Mouse (Mus musculus): ENCODE measurements around the gene Sptb.

The Sptb gene

DNA sequence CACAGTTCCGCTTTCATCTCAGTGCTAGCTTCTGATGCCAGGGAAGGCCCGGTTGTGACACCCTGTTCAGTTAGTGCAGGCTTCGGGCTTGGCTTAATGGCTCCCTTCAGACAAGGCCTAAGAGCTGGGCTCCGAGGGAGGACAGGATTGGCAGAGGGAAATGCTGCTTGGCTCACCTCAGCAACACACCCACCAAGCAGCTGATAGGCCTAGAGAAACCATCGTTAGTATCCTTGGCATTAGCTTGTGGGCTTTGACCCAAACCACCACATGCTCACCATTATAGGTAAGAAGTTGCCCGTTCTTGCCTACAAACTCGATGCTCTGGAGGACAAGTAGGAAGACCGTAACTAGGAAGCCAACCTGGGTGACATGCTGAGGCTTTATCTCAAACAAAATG, 38.3 kb downstream of the Sptb start:
- DNase-seq: no peak

DNA sequence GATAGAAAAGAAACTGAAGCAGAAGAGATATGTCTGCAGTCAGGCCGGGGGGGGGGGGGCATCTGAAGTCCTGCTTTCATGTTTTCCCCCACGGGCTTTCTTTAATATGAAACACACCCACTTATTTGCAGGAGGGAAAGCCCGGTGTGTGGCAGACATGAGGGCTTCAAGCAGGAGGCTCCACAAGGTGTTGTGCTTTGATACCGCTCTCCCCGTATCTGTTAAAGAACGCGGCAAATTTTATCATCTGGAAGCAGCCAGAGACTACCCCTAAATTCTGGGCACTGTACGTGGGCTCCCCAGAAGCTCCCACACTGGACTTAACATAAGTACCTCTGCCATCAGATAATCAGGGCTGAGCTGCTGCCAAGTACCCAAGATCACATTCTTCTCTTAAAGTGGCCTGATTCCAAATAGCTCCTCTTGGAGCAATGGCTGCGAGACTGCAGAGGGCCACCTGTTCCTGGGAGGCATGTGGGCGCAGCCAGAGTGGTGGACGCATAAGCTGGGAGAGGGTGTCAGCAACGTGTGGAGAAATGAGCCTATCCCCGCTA, 39.7 kb downstream of the Sptb start:
- no peak for DNase-seq

DNA sequence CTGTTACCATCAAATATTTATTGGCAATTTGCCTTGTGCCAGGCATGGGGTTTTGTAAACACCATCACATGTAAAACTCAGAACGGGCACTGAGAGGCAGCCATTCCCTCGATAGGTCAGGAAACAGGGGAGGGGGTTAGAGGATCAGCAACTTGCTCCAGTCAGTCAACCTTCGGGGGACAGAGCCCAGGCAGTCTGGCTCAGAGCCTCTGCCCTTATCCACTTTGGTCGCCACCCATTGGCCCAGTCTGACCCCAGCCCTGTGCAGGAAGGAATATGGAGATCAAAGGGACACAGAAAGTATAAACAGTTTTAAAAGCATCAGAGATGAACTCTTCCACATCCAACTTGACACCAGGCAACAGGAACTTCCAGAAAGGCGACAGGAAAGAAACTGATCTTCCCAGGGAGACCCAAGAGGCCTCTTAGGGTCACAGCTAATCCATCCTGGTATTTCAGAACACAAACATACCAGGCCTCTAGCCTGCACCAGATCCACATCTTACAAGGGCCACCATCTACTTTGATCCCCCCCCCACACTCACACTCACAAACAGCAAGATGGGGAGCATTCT, 40.3 kb downstream of the Sptb start:
- no peak for DNase-seq

DNA sequence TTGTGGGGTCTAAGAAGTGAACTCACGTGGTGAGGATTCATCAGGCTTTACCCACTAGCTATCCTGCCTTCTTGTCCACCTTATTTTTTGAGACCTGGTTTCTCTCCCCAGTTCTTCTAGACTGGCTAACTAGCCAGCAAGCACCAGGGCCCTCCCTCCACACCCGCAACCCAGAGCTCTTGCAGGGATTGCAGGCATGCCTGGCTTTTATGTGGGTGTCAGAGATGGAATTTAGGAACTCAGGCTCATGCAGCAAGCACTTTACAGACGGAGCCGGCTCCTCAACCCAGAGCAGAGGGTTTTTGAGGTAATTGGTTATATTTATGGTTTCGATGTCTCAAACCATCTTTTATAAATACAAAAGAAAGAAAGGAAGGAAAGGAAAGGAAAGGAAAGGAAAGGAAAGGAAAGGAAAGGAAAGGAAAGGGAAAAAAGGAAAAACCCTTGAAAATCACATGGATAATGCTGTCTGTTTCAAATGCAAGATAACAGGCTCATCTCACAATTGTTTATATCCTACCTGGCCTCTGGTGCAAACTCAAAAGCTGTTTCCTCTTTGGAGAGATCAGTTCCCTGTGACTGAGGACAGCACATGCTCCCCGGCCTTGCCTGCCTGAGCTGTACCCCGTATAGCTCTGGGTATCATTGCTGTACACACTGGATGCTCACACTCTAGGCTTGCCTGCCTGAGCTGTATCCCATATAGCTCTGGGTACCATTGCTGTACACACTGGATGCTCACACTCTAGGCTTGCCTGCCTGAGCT, 41.5 kb downstream of the Sptb start:
- DNase-seq: no peak

DNA sequence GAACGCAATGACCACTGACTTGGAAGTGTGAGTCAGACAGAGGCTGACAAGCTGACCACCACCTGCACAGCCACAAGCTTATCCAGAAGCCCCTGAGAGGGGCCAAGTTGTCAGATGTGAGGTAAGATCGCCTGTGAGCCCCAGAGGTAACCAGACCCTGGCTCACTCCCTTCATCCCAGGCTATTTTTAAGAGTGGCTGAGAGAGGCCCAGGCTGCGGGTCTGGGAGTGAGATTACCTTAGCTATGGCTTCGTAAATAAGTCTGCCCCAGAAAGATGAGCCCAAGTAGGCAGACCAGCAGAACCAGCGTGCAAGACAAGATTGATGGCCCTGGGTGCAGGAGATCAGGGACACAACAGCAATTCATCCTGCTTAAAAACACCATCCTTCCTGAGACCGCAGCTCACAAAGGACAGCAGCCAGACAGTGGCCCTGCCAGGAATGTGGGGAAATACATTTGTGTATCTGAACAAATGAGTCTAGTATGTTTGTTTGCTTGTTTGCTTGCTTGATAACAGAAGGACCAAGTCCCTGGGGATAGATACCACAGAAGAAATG, 58.5 kb downstream of the Sptb start:
- DNase-seq: no peak

DNA sequence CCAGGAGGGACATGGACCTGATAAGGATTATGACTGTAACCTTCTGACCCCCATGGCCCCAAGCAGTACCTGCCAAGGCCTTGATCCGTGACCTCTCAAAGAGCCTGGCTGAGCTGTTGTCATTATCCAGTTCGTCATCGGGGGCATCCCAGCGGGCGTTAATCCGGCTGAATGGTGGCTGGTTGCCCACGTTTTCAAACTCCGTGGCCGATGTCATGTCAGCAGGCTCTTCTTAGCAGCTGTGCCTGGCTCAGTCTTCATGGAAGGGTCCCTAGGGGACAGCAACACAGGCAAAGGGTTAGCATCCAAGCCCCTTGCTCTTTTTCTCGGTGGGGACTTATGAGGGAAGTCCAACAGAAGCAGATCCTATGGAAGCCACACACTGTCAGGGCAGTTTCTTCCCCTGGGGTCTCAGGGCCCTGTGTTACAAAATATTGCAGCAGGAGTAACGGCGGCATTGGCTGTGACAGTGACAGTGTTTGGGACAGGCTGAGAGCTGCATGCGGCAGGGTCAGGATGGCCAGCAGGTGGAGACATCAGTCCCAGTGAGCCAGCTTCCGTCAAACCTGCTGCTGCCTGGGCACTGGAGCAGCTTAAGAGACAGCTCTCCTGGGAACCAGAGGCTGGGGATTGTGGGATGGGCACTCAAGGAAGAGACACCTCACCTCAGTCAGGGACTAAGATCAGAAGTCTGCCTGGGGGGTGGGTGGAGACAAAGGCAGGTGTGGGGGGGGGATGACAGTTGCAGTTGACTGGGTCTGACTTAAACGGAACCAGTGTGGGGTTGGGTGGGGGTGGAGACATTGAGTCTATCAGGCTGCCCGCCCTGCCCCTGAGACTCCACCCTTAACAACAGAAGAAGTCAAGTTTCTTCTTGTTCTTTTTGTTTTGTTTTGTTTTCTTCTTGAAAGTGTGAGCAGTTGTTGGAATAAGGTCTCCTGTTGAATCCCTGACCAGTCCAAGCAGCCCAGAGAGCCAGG, 60.3 kb downstream of the Sptb start:
- DNase-seq: peak; percentile 71 to 76

DNA sequence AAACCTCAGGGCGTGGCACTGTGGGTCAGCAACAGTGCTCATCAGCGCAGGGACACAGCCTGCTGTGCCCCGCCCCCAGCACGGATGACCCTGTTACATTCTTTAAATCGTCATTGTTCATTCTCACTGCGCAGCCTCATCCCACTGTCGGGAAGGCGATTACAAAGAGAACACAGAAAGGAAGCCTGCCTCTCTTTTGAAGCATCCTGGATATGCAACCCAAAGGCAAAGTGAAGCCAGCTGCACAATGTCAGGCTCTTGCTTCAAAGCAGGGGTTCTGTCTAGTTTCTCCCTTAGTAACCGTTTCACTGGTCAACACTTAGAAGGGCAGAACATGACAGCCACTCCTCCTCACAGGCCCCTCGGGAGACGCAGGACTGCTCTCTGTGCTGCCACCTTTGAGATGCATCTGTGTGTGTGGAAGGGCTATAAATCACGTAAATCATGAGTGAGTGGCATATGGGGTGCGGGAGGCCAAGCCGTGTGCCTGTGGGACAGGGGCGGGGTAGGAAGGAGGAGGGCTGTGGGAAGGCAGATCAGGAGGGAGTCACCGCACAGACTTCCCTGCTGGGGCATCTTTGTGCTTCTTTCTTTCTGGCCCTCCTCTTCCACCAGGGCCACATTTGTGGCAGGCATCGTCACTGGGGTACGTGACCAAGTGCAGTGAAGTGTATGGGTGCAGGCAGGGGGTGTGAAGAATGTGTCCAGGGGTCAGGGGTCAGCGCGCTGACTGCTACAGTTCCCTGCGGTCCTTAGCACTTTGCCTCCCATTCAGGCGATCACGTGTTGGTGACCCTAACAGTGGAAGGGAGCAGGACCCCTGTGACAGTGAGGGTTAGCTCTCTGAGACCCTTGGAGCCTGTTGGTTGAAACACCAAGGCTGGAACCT, 64.9 kb downstream of the Sptb start:
- no peak for DNase-seq

DNA sequence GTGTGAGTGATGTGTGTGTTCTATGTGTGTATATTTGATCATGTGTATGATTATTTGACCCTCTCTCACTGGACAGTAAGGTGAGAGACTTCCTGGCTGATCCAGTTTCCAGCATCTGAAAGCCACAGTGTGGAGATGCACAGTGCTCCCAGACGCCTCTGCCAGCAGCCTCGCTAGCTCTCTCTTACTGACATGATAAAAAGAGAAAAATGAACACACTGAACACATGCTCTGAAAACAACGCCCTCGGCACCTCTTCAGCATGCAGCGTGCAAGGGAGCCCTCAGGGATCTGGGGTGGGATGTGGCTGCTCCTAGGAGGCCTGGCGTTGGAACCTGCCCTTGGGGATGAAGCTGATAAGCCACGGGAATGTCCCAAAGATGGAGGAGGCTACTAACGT, 66.7 kb downstream of the Sptb start:
- no peak for DNase-seq

DNA sequence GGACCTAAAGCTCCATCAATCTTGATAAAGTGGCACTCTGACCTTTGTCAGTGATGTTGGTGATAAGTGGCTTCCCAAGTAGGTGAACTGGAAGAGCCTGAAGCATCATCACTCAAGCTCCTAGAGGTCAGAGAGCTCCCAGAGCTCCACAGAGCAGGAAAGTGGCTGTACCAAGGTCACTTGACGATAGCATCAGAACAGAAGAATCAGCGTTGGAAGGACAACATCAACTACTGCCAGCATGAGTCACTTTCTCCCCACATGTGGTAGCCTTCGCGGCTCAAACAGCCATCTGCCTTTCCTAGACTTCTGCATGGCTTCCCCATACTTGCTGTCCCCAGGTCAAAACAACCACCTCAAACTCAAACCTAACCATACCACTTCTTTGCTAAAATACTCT, 67.7 kb downstream of the Sptb start:
- no peak for DNase-seq

DNA sequence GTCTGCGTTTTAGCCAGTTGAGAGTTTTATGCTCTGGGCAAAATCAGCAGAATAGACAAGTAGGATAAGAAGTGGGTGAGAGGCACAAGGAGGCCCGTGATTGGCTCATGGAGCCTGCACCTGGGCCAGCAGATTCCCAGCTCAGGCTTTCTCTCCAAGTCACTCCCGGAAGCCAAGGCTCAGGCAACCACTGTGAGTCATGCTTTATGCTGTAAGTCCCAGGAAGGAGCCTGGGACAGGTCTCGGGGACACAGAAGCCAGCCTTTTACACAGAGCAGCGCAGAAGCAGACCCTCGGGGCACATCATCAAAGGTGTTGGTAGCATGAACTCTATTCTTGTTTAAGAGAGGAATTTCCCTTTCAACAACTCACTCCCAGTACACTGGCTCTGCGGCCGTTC, 69.7 kb downstream of the Sptb start:
- no peak for DNase-seq

DNA sequence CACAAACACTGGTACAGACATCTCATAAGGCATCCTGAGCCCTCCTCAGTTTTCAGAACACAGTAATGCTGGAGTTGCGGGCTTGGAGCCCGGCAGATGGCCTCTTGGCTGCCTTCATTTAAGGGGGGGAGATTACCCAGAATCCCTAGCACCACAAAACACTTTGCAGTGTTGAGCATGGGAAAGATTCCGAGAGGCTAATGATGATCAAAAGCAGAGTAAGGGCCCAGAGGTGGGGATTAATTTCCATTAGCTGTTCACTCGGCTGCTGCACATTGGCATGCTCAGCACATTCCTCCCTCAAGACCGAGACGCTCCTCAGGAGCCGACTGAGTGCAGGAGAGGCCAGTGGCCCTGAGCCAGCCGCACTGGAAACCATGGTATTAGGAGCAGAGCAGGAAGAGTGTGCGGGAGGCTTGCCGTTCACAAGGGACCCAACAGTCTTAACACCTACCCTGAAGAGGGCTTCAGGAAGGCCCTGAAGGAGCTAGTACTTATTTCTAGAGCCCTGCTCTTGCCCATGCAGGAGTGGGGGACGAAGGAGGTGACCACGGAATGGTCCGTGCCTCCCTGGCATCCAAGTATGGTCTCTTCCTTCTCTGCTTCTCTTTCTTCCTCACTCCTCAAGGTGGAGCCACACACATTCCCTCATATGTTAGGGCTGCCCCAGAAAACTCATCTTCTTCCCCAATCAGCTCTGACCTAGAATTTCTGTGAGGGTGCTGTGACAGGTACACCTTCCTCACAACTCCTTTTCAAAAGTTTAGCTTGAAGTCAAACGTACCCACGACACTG, 75.3 kb downstream of the Sptb start:
- peak; percentile 47 to 75 for DNase-seq

DNA sequence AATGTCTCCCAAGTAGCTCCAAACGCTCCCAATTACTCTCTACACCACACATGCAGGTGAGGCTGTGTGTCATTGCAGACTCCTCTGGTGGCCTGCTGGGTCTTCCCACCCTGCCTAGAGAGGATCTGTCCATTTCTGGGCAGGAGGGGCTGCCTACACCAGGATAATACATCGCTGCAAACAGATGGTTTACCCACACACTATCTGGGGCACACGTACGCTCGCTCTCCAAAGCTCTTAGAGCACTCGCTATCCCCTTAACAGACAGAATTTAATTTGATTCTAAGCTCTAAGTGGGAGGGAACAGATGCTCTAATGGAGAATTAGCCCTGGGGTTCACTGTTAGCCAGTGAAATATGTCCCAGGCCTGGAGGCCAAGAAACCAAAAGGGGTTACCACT, 87.0 kb downstream of the Sptb start:
- DNase-seq: no peak

DNA sequence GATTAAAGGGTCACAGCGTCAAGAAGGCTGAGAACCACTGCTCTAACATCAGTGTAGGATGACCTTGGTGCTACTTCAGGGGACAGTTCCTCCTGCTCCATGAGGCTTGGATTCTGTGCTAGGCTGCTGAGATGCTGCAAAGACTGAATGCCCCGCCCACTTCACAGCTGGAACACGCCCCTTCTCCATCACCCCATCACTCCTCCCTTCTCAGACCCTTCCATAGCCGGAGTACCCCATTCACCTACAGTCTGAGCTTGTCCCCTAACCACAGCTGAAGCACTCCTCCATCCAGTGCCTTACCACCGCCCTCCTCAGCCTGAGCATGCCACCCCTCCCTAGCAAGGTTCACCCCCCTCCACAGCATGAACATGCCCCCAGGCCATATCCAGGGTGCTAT, 90.5 kb downstream of the Sptb start:
- no peak for DNase-seq

DNA sequence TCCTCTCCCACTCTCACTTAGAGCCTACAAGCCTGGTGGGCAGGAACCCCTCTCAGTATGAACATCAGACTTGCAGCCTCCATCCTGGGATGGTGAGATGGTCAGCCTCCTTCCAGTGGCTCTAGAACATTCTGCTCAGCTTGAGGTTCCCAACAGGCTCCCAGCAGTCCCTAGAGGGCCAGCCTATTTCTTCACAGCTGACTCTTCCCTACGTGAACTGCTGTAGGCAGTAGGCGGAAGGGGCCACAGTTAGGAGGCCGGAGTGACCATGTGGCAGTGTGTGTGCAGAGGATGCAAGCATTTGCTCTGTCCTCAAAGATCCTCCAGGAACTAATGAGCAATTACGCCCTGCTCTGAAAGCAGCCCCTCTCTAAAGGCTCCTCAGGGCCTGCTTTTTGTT, 92.2 kb downstream of the Sptb start:
- no peak for DNase-seq

DNA sequence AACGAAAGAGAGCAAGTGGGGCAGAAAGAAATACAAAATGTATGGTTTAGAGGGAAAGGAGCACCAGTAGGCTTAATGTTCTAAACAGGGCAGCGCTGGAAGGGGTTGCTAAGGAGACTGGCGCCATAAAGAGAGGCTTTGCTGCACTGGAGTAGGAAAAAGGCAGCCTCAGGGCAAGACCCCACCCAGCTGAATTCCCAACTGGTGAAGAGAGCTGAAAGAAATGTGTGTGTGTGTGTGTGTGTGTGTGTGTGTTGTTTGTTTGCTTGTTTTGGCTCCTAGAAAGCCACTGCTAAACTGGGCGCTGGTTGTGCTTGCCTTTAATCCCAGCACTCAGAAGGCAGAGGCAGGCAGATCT, 94.8 kb downstream of the Sptb start:
- DNase-seq: no peak

DNA sequence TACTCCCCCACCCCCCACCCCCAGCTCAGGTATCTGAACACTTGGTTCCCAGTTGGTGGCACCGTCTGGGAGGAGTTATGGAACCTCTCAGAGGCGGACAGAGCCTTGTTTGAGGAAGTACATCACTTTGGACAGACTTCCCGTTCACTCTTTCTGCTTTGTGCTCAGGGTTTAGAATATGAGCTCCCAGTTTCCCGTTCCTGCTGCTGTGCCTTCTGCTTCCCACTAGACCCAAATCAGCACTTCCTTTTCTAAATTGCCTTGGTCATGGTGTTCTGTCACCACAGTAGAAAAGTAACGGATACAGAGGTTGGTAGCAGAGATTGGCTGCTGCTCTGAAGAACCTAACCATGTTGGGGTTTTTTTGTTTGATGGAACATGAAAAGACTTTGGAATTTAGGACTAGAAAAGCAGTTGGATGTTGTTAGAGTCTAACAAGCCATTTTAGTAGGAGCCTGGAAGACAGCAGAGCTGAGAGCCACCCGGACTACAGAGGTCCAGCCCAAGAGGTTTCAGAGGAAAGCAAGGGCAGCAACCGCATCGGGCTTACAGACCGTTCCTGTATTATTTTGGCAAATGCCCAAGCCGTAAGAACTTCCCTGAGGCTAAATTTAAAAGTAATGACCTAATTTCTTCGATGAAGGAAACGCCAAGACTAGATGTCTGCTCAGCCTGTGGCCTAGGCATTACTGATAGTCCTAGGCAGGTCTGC, 95.3 kb downstream of the Sptb start:
- no peak for DNase-seq

DNA sequence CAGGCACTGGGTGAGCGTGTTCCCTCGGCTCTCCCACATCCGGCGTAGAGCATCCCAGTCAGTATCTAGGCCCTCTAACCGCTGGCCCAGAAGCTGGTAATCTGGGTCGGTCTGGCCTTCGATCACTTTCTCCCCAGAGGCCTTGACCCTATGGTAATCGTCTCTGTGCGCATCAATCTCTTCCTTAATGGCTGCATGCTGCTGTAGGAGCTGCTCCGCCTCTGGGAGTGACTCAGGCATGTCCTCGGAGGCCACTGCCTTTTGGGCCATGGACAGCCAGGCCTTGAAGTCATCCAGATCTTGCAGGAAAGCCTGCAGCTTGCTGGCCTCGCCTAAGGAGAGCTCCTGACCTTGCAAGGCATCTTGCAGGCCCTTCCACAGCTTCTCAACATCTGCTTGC, 97.7 kb downstream of the Sptb start:
- no peak for DNase-seq

DNA sequence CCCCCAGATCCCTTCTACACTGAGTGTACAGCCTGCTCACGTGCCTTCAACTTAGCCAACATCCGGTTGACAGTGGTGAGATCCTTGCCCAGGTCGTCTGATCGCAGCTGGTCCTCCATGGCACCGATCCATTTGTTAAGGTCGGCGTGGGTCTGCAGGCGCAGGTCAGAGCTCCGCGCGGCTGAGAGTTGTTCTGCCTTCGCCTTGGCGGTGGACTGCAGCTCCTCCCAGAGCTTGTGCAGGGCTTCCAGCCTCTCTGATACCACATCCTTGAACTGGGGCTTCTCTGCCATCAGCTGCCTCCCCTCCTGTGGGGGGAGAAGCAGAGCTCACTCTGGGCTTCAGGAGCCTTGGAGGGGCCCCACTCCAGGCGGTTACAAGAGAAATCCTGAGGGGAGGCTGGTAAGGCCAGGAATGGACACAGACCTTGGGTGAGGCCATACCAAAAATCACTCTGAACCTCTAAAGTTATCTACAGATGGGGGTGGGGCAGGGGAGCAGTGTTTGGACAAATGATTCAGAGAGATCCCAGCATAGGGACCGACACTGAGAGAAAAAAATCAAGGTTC, 101.3 kb downstream of the Sptb start:
- no peak for DNase-seq

DNA sequence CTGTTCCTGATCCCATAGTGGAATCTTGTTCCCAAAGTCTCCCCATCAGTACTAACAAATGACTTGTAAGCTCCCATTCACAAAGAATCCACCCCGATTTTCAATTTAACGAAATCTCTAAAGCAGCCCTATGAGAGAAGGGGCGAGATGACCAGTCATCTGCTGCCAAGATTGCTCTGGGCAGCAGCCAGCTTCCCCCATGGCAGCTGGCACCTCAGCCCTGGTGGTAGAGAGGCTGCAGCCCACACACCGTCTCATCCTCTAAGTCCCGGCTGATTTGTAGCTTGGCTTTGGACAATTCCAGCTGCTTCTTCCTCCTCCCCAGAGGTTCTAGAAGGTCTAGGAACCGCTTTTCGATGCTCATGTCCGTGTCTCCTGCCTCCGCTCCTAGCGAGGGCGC, 102.1 kb downstream of the Sptb start:
- DNase-seq: no peak

DNA sequence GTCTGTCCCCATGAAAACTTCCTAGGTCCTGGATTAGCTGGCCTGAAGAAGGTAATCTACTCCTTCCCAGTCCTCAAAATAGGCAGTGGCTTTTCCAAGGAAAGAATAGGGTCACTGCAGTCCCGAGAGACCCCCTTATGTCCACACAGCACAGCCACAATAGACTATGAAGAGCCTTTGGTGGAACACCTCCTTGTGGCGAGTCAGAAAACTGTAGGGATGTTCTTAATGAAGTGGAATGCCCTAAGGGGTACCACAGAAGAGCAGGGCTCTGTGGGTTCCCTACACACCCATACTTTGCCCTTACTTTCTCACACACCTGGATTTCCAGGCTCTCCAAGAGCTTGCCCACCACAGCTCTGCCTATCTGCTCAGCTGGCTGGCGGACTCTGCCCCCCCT, 104.5 kb downstream of the Sptb start:
- no peak for DNase-seq
